Mouse (Mus musculus): ENCODE measurements around the gene Cic. TPM values are rescaled to one million over a fixed set of nuclear protein-coding genes. Genes with fewer than 3 reads are reported as not detected.
A peak's percentile ranks its signal among the peaks of the same experiment; 100 is the strongest.

Cic gene
- total and polyA plus RNA-seq, 2 experiments from 2014 or later: 31.9 to 145 TPM

GRCm38 (mm10) chr7:25247498-25247897, 20.0 kb upstream of the Cic start:
- no peaks in the 10 kb centered on the region for H3K27me3 ChIP-seq (ENCODE audit: insufficient read depth, low read length)
- DNase-seq (ENCODE audit: low spot score): no peak

GRCm38 (mm10) chr7:25248018-25248647, 19.4 kb upstream of the Cic start:
- WGBS: 4% methylated on average over 18 of the region's 18 CpGs
- no peak for TF ChIP-seq CTCF (IDR thresholded peaks at IDR 0.05)
- H3K36me3 ChIP-seq (ENCODE audit: insufficient read depth, low read length): no peaks in the 10 kb centered on the region
- peak overlapping the region; percentile 79 for H3K27ac ChIP-seq (ENCODE audit: low read depth, low read length)
- H3K9me3 ChIP-seq (ENCODE audit: low read length): no peaks in the 10 kb centered on the region
- peak overlapping the region; percentile 42; the same call in 1 of the 2 replicates for H3K9ac ChIP-seq (replicated peaks; ENCODE audit: low read length, poor library complexity, severe bottlenecking)
- H3K4me2 ChIP-seq (ENCODE audit: low read depth, low read length, poor library complexity, severe bottlenecking): peak overlapping the region; percentile 99
- H3K4me1 ChIP-seq (ENCODE audit: insufficient read depth, low read length): peaks cover 28% of the 10 kb centered on the region; the same call in 1 of the 2 replicates
- DNase-seq (ENCODE audit: low spot score) (peak; percentile 71), ATAC-seq (ENCODE audit: low FRiP score) (peak; percentile 41)
- peak overlapping the region; percentile 83 for H3K4me3 ChIP-seq (ENCODE audit: low read depth, low read length)
- H3K27me3 ChIP-seq (ENCODE audit: insufficient read depth, low read length): no peaks in the 10 kb centered on the region

More at GRCm38 (mm10) chr7:25247498-25247897, 20.0 kb upstream of the Cic start:
- H3K9ac ChIP-seq (replicated peaks; ENCODE audit: low read length, poor library complexity, severe bottlenecking): peak overlapping the region; percentile 42; the same call in 1 of the 2 replicates
- TF ChIP-seq CTCF (IDR thresholded peaks at IDR 0.05): no peak
- 17% methylated on average over 3 of the region's 3 CpGs for WGBS
- H3K4me1 ChIP-seq (ENCODE audit: insufficient read depth, low read length): peaks cover 28% of the 10 kb centered on the region; the same call in 1 of the 2 replicates
- ATAC-seq (ENCODE audit: low FRiP score): no peak
- H3K36me3 ChIP-seq (ENCODE audit: insufficient read depth, low read length): no peaks in the 10 kb centered on the region
- H3K4me2 ChIP-seq (ENCODE audit: low read depth, low read length, poor library complexity, severe bottlenecking): peak overlapping the region; percentile 99
- H3K9me3 ChIP-seq (ENCODE audit: low read length): no peaks in the 10 kb centered on the region
- H3K4me3 ChIP-seq (ENCODE audit: low read depth, low read length): peak overlapping the region; percentile 83
- peak overlapping the region; percentile 79 for H3K27ac ChIP-seq (ENCODE audit: low read depth, low read length)

GRCm38 (mm10) chr7:25248846-25249313, 18.6 kb upstream of the Cic start:
- Histone ChIP-seq H3K4me2 (ENCODE audit: low read depth, low read length, poor library complexity, severe bottlenecking) (peak overlapping the region; percentile 99), H3K27me3 (ENCODE audit: insufficient read depth, low read length) (no peaks in the 10 kb centered on the region), H3K9me3 (ENCODE audit: low read length) (no peaks in the 10 kb centered on the region), H3K27ac (ENCODE audit: low read depth, low read length) (peak overlapping the region; percentile 79), H3K9ac (replicated peaks; ENCODE audit: low read length, poor library complexity, severe bottlenecking) (peak overlapping the region; percentile 74), H3K36me3 (ENCODE audit: insufficient read depth, low read length) (no peaks in the 10 kb centered on the region), H3K4me1 (ENCODE audit: insufficient read depth, low read length) (peaks cover 28% of the 10 kb centered on the region; the same call in 1 of the 2 replicates), H3K4me3 (ENCODE audit: low read depth, low read length) (peak overlapping the region; percentile 83)
- 0 out of 2 replicates have a peak, but pooled peaks have one; percentile 6 for ATAC-seq (ENCODE audit: low FRiP score)
- WGBS: 2% methylated on average over 23 of the region's 25 CpGs
- DNase-seq (ENCODE audit: low spot score): no peak
- no peak for TF ChIP-seq CTCF (IDR thresholded peaks at IDR 0.05)

- Histone ChIP-seq H3K27me3 (ENCODE audit: insufficient read depth, low read length) (no peaks in the 10 kb centered on the region), H3K36me3 (ENCODE audit: insufficient read depth, low read length) (no peaks in the 10 kb centered on the region), H3K27ac (ENCODE audit: low read depth, low read length) (peak overlapping the region; percentile 79), H3K4me2 (ENCODE audit: low read depth, low read length, poor library complexity, severe bottlenecking) (peak overlapping the region; percentile 99), H3K9ac (replicated peaks; ENCODE audit: low read length, poor library complexity, severe bottlenecking) (peak overlapping the region; percentile 74), H3K4me3 (ENCODE audit: low read depth, low read length) (peak overlapping the region; percentile 83), H3K4me1 (ENCODE audit: insufficient read depth, low read length) (peaks cover 28% of the 10 kb centered on the region; the same call in 1 of the 2 replicates), H3K9me3 (ENCODE audit: low read length) (no peaks in the 10 kb centered on the region)
- ATAC-seq (ENCODE audit: low FRiP score) (peak; percentile 25; the same call in 1 of the 2 replicates), DNase-seq (ENCODE audit: low spot score) (peak; percentile 72)
- no peak for TF ChIP-seq CTCF (IDR thresholded peaks at IDR 0.05)
- under 1% methylated on average over 38 of the region's 73 CpGs for WGBS
Measured at GRCm38 (mm10) chr7:25249314-25250140, 18.0 kb upstream of the Cic start.

GRCm38 (mm10) chr7:25250141-25250972, 17.1 kb upstream of the Cic start, which contains the start of gene Erf:
Erf (minus strand) TSS chr7:25250761.
- H3K27ac ChIP-seq (ENCODE audit: low read depth, low read length): peak within 1 kb of the TSS; percentile 79
- H3K36me3 ChIP-seq (ENCODE audit: insufficient read depth, low read length): no peaks in the 10 kb centered on the region
- peak within 1 kb of the TSS; percentile 83 for H3K4me3 ChIP-seq (ENCODE audit: low read depth, low read length)
- H3K4me2 ChIP-seq (ENCODE audit: low read depth, low read length, poor library complexity, severe bottlenecking): peak within 1 kb of the TSS; percentile 99
- no peak for TF ChIP-seq CTCF (IDR thresholded peaks at IDR 0.05)
- H3K9me3 ChIP-seq (ENCODE audit: low read length): no peaks in the 10 kb centered on the region
- H3K4me1 ChIP-seq (ENCODE audit: insufficient read depth, low read length): peaks cover 28% of the 10 kb centered on the region; the same call in 1 of the 2 replicates
- ATAC-seq (ENCODE audit: low FRiP score) (peak; percentile 82), DNase-seq (ENCODE audit: low spot score) (peak; percentile 89)
- peak within 1 kb of the TSS; percentile 74 for H3K9ac ChIP-seq (replicated peaks; ENCODE audit: low read length, poor library complexity, severe bottlenecking)
- under 1% methylated on average over 64 of the region's 81 CpGs for WGBS
- H3K27me3 ChIP-seq (ENCODE audit: insufficient read depth, low read length): no peaks in the 10 kb centered on the region
